Mouse (Mus musculus) mesoderm, embryonic 11.5 days (tissue): ENCODE measurements at regions not wholly inside any gene's neighbourhood (a gene's known extent, or its start where the extent isn't known, plus 50 kb on each side); places are given as distances from the start of the nearest gene placed in this dataset.
A peak's percentile ranks its signal among the peaks of the same experiment; 100 is the strongest.
"Not testable (repeated sequence)": the region's sequence is repeated elsewhere in the genome, so short reads cannot be mapped to it uniquely, and the experiment has no call there.

Experiments used
- DNase-seq: peaks from one replicate; pipeline ENCODE4 v3.0.0-alpha.2; 2012; ENCODE audit warnings: low read depth, low spot score

DNA sequence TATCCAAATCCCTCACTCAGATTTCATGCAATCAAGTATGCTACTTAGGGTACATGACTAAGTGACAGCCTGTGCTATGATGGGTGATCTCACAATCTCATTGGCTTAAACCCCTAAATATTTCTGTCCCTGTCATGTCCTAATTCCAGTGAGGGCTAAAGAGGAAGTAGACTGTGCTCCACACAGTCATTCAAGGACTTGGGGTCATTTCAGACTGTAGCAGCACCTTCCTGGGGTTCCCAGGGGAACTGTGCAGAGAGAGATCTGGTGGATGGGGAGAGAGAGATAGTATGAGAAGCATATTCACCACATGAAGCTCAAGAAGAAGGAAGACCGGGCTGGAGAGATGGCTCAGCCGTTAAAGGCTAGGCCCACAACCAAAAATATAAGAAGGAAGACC is 100.7 kb downstream of the H2al2a start:
- DNase-seq: no peak

DNA sequence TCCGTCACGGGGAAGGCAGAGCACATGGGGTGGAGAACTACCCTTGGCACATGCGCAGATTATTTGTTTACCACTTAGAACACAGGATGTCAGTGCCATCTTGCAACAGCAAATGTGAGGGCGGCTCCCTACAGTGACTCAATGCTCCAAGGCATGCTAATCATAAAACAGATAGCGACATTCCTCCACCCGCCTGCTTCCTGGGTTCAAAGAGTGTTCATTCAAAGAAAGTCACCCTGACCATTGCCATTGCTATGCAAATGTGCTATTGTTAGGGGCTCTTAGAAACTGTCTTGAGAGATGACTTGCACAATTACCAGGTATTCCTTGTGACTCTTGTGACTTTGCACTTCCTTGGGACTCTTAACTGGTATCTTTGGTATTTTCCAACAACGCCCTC is 104.1 kb downstream of the H2al2a start:
- not testable (repeated sequence) for DNase-seq

DNA sequence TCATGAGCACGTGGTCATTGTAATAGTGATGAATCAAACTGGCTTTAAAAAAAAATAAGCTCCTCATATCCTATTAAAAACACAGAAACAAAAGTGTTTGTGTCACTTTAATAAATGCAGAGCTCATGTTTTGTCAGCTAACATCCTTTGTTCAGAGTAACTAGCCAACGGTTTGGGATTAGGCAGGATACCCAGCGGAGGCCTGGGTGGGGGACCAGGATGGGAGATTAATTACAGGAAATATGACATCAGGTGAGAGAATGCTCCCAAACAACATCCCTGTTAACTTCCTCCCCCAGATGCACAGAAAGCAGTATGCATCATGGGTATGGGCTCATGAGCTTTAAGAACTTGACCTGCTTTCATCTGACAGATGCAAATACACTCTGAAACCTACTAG is 109.1 kb downstream of the H2al2a start:
- DNase-seq: no peak

DNA sequence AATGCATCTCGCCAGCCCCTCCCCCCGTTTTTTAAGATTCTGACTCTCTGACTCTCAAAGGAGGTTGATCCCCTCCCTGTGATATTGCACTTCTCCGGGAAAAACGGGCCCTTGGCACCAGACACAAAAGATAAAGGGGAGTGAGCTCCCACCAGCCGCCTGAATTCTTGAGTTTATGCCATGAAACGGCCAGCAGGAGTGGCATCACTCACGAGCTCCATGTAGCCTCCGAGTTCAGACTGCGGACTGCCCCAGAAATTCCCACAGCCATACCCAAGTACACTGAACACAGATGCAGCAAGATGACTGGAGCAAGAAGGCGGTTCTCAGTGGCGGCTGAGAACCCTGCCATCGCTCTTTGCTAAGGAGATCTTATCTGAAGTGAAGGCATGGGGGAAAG is 114.4 kb downstream of the H2al2a start:
- DNase-seq: no peak

DNA sequence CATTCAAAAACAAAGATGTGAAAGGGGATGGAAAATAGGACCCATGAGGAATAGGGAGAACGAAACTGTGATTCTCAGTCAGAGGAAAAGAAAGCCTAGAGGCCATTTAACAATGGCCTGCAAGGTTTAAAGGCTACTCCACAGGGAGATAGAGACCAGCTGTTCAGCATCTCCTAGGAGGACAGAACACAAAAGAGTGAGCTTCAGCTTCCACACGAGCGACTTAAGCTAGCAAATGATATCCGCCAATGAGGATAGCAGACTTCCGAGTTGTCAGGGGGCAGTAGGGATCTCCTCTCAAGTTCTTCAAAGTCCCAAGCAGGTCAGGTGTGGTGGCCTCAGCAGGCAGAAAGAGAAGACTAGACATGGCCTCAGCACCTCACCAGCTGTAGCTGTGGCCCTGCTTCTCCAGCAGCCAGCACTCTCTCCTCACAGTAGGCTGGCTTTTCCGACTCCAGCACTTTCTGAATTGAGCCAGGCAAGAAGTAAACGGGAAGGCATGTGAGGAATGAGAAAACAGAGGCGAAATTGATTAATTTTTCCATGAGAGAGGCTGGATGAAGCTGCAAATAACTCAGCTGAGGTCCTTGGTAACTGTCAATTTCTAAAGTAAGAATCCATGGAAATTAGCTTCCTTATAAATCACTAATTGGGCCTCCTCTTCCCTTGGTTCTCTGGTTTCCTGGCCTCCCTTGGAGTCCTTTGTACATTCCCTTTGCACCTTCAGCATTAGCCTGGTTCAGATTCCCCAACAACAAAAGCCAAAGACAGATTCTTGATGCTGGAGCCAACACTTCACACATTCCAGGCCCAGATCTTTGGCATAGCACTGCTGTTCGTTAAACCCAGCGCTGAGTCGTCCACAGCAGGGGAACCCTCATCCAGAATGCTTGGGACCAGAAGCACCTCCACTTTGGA is 115.7 kb downstream of the H2al2a start:
- DNase-seq: no peak

DNA sequence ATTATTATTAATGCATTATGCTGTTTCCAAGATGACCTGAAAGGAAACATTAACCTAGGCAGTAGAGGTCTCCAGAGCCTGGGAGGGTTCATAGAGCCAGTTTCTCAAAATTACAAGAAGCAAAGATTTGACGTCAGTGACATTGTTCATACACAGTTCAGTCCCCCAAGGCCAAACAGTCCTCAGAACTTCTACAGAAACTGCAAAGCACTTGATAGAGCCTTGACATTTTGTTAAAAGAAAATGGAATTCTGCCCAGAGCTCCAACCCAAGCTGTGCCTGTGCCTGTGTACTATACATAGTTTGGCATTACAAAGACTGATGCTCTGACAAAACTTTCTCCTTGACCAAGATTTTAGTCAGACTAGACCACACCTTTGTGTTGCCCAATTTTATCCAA is 118.9 kb downstream of the H2al2a start:
- DNase-seq: no peak

DNA sequence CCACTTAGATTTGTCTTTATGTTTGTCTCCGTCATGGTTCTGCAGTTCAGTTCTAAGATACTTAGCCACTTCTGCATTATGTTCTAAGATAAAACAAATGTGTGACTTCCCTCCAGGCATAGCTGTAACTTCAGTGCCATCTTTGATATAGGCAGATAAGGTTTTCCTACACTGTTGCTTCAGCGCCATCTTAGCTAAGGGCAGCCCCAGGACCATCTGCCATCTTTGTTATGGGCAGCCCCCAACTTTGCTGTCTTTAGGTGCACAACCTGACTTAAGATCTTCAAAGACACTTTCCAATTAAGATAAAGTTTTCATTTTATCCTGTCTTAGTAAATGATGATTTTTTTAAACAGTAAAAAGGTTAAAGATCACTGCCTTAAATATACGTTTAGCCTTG is 119.8 kb downstream of the H2al2a start:
- DNase-seq: no peak

DNA sequence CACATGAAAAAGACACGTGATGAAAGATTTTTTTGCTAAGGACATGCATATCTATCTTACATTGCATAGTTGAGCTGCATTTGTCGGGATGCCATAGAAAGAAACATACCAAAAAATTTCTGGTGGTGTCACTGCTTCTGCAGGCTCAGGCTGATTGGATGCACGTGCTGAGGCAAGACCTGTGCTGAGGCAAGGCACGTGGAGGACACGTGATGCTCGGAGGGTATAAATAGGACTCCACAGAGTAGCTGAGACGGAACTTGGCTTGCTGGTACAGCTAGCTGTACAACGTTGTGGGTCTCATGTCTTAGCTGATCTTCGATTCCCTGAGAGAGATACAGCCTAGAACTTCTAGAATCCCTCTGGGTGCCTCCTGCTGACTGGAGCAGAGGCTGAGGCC is 120.6 kb downstream of the H2al2a start:
- no peak for DNase-seq

DNA sequence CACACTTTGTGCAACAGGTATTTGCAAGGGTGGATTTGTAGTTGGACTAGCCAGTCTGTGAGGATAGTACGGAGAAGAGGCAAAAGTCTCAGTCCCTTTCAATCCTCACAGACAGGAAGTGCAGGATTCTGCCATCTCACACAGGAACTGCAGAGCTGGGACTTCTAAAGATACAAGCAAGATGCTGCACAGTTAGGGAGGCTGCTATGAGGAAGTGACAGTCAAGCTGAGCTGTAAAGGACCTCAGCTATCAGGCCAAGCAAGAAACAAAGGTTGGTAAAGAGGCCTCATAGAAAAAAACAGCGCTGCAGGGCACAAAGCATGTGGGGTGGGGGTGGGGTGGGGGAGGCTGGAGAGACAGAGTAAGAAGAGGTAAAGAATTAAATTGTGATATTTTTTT is 126.2 kb downstream of the H2al2a start:
- no peak for DNase-seq

DNA sequence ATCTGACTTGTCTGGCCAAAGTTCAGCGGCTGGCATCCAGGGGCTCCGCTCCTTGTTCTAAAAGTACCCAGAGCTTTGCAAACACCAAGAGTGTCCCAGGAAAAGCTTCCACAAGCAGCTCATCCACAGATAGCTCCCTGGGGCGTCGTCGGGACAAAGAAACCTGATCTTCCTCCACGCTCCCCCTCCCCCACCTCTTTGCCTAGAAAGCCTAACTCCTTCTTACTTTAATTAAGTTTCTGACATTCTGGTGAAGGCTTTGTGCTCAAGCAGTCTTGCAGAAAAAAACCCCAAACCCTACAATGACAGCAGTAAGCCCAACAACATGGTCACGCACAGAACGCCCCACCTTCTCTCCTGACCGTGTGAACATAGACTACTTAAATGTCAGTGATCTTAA is 128.6 kb downstream of the H2al2a start:
- DNase-seq: no peak

DNA sequence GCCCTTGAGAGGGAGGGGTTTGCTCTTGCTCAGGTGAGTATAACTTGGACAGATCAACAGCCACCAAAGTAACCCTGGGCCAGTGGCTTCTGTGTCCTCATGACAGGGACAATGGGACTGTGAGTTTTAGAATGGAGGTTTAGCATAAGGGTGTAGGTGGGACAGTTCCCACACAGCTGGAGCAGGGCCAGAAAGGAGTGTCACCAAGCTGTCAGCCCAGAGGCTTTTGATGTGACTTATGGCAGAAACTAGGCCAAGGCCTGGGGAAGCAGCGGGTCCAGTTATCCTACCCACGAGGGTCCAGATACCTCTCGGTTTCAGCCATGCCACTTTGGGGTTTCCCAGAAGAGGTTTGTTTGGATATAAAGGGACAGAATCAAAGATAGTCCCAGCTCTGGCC is 129.4 kb downstream of the H2al2a start:
- DNase-seq: no peak

DNA sequence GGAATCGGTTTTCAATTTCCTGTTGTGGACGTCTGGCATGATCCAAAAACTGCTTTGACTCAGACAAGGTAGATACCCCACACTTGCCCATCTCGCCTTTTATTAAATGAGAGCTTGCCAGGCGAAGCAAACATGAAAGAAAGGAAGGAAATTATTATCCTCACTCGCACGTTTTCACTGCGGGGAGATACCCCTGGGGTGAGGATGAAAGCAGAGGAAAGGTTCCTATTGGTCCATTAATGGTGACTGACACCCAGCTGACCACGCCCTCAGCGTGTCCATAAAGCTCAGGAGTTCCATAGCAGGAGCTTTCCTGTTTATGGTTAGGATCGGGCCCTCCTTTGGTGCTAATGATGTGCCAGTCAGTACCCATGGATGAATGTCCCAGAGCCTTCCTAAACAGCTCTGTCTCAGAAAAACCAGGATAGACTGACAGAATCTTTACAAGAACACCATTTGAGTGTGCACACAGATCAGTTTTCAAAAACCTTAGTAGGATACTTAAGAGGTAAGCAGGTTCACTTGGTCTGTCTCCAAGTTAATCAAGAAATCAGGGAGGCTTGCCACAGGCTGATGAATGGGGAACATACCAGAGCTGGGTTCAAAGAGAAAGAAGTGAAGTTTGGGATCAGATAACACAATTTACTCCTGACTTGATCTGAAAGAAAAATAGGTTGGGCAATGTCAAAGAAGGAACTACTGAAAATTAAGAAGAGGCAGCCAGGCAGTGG is 130.7 kb upstream of the Nebl start:
- DNase-seq: peak; percentile 52

DNA sequence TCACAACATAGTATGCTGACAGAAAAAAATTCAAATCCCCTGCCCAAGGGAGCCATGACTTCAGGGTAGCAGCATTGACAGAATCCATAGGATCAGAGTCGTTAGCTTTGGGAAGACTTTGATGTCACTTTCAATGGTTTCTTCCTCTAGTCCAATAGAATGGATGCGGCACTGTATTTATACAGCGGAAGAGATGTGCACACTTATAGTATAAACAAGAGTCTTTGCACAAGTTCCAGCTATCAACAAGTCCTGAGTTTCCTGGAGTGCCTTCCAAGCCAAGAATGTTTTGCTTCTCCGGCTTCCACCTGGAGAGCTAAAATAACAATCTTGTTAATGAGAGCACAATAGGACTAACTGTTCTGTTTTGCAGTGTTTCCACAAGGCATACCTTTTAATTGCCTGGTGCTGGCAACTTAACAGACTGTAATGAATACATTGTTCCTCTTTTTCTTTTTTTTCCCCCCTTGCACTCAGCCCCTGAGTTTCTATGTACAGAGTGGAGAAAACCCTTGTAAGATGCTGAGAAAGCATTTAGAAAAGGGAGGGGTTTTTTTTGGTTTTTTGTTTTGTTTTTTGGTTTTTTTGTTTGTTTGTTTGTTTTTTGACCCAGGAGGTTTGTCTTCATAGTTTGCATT is 129.8 kb upstream of the Nebl start:
- no peak for DNase-seq

DNA sequence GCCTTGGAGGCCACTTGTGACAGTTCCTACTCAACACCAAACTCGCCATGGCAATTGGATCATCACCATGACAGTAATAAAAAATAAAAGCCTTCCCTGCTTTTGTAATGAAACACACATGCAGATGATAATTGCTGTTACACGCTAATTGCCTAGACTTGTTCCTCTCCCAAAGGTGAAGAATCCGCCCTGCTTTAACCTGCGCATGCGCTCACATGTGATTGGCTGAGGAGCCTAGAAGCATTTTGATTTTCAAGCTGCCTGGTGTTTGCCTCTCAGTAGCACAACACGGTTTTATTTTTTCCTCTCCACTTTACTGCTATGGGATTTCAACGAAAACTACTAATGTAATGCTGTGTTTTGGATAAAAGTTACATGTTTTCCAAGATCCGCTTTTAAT is 128.0 kb upstream of the Nebl start:
- DNase-seq: no peak

DNA sequence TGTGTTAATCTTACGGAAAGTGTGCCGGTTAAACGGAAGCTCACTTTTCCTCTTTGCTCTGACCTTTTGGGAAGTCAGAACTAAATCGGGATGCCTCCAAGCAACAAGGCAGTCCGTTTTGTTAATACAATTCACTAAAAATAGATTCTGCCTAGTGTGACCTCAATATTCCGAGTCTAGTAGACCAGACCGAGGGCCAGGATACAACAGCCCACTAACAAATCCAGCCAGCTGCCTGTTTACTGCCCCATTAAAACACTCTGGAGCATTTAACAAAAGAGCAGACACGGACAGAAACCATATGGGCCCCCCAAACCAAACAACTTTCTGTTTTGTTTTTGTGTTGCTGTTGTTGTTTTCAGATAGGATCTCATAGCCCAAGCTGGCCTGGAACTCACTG is 127.1 kb upstream of the Nebl start:
- DNase-seq: no peak

DNA sequence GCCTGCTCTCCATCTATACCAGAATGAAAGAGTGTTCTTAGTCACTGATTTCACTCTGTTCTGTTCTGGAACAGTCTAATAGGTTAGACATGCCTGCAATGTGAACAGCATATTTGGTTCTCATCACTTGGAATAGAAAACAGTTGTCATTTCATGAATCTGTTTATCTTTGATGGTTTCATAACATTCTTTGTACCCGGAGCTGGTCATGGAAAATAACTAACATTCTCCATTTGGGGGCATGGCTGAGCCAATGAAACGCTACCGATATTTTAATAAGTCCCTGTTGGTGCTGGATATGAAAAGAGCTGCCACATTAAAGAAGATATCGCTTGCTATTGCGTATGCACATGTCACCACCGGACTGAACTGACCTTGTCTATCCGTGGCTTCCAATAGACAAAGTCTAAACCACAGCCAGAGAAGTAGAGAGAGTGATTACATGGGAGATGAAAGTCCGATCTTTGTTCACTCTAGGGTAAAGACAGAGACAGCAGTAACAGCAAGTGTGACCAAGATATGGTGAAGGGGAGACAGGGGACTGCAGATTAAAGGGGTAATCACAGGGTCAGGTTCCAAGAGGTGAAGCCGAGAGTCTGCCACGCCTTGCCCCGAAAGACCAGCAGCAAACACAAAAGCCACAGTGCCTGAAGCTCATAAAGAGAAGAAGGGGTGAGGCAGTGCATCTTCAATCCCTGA is 124.5 kb upstream of the Nebl start:
- no peak for DNase-seq

DNA sequence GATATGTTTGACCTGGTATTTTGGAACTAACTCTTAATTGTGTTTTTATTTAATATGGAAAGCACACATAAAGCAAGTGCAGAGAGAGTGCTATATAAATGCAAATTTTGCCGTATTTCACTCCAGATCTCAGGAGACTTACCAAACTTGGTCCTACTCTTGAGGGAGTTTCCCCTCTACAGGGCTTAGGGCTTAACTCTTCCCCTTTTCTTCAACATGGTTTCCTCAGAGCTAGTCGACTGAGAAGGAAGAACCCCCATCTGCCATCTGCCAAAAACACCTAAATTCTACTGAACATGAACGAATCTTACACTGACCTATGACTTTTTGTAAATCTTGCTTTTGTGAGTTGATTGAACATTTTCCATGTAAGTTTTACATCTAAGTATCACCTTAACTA is 122.8 kb upstream of the Nebl start:
- no peak for DNase-seq

DNA sequence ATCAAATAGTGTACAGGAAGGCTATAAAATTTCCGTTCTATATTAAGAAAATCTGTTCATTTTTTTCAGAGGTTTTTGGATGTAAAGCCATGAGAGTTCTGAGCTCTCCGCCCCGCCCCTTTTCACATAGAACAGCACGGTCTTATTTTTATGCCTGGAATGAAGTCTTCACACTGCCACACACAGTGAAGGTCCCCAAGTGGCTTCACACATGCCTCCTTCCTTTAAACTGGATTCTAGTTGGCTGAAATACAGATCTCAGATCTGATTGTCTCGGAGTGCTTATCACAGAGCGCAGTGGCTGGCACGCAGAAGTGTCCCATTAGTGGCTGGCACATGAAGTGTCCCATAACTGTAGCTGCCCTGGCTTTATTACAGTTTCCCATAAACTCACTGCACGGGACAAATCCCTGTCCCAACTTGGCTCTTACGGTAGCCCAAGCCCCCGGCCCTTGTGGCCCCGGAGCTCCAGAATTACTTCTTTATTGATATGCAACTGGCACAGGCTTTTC is 122.3 kb upstream of the Nebl start:
- no peak for DNase-seq

DNA sequence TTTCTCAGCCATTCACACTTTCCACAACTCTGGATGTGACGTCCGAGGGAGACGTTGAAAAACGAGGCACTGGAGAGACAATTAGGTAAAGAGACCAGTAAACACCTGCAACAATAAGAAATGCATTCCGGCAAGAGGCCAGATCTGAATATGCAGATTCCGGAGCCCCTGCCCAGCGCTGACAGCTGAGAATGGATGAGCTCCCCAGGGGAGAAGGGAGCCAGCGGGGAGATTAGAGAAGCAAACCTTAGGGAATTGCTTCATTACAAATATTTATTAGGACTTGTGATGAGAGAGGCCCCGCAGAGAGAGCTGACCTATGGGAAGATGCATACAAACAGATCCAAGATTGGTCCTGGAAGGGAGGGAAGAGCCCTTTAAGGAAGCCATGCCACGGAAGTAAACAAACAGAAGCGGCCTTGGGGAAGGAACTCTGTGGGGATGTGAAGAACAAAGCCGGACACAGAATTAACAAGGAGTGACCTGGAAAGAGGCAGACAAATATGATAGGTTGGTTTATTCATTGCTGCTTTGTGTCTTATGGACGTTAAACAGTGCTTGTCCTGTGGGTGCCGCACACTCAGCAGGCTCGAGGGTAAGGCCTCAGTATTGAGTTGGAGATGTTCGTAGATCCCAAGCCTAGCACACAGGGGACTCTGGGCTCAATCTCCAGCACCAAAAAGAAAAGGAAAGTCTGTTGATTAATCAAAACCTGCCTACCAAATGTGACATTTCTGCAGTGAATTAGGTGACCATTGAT is 121.7 kb upstream of the Nebl start:
- DNase-seq: peak; percentile 39

DNA sequence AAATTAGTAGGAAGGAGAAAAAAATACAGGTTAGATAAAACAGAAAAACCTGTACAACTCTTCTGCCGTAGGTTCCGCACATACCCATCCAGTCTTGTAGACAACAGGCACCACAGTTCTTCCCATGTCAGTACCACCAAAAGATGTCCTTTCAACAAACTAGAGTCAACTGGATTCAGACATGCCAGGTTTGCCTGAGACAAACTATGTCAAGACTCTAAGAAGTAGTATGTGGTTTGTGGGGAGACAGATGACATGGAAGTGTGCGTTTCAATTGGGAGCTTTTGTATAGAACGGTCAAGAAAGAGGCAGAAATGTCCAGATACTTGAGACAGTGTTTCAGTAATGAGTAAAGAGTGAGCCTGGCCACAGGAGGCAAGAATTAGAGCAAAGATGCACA is 119.5 kb upstream of the Nebl start:
- no peak for DNase-seq

DNA sequence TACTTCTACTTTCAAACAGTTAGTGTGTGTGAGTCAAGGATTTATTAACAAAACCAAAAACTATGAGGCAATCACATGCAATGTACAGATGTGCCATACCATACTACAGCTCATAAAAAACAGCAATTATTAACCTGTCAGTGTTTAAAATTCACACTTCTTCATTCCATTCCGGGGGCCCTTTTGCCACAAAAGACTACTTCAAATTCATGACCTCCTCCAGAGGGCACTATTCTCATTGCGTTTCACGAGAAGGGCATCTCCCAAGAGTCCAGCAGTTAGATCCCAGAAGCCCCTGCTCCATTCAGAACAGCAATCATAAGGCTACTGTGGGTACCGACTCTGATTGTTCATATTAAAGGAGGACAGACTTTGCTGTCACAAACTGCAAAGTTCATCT is 118.0 kb upstream of the Nebl start:
- no peak for DNase-seq
